1 mouse cellular context compared by ENCODE assay signal in genomic region chr4:43558631-43559356, GRCm38 (mm10).
TF ChIP-seq lines count a peak whose summit lies in the region.

No protein-coding gene starts in this region.

TF ChIP-seq in CH12.LX, 34 proteins besides CTCF, POLR2A, EP300 and RAD21 (continued from another document):
- peak; percentile 96 for TF ChIP-seq MEF2A (IDR thresholded peaks at IDR 0.05; ENCODE audit: borderline replicate concordance, low read depth, low read length)
- TF ChIP-seq SIN3A (IDR thresholded peaks at IDR 0.05; ENCODE audit: low read length): peak; percentile 57; the same call in 1 of the 2 replicates
- no peak for TF ChIP-seq IRF4 (IDR thresholded peaks at IDR 0.05; ENCODE audit: low read depth, low read length)
